Comparison of ENCODE assay signal across 17 mouse cellular contexts in the genomic region with DNA sequence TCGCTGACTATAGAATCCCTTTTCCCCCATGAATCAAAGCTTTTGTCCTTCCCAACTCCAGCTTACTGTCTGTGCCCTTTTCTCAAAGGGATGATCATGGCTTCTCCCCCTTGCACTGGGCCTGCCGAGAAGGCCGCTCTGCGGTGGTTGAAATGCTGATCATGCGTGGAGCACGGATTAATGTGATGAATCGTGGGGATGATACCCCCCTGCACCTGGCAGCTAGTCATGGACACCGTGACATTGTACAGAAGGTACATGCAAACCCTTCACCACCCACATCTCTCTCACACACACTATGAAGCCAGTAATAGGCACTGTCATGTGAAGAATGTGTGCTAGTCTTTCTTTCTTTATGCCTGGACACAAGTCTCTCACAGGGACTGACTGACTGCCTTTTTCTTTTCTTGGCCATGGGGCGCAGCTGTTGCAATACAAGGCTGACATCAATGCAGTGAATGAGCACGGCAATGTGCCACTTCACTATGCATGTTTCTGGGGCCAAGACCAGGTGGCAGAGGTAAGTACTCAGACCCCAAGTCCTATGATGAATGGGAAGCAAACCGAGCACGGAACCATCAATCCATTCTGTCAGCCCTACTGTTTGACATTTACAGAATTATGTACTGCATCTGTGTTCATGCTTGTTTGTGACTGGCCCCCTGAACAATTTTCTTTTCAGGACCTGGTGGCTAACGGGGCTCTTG. TPM values are rescaled to one million over a fixed set of nuclear protein-coding genes. Genes with fewer than 3 reads are reported as not detected.
DNase-seq lines count a peak whose midpoint lies in the region; ATAC-seq and TF ChIP-seq lines count a peak whose summit lies in the region.
"Had no signal": no experiment of that assay in that cellular context is flagged by ENCODE, and none has a peak within 500 bp of the region (broad histone marks: within the 10 kb centered on the region; RNA-seq: fewer than 3 reads in every experiment).

No protein-coding gene starts in this region.

- H3K4me1 ChIP-seq in heart, embryonic 15.5 days (replicated peaks), result peaks cover 35% of the 10 kb centered on the region
- H3K4me1 ChIP-seq in liver, embryonic 12.5 days, result peaks cover 71% of the 10 kb centered on the region

- 86% methylated on average over 13 of the region's 13 CpGs for WGBS in heart, embryonic 15.5 days
- 83% methylated on average over 13 of the region's 13 CpGs for WGBS in liver, embryonic 12.5 days (ENCODE audit: insufficient replicate concordance)

- ATAC-seq in heart, embryonic 15.5 days (replicated peaks; ENCODE audit: insufficient number of reproducible peaks, insufficient read depth, low FRiP score, low read depth), result no peak
- ATAC-seq in liver, embryonic 12.5 days, result no peak
- ATAC-seq: forebrain, embryonic 16.5 days had no signal

- H3K9ac ChIP-seq in heart, embryonic 15.5 days, result no peak overlapping the region
- H3K9ac ChIP-seq in liver, embryonic 12.5 days, result 0 out of 2 replicates have a peak overlapping the region, but pooled peaks have one; percentile 4
- H3K9ac ChIP-seq: embryonic facial prominence, embryonic 12.5 days; lung, embryonic 14.5 days; neural tube, embryonic 12.5 days had no signal

- peak overlapping the region; percentile 99 for H3K27ac ChIP-seq in gastrocnemius, adult 2 months
- H3K27ac ChIP-seq in heart, embryonic 15.5 days, result peak overlapping the region; percentile 98
- peak overlapping the region; percentile 38 for H3K27ac ChIP-seq in liver, embryonic 12.5 days
- H3K27ac ChIP-seq: midbrain, embryonic 10.5 days; neural tube, embryonic 12.5 days had no signal

- H3K27me3 ChIP-seq in heart, embryonic 15.5 days, result no peaks in the 10 kb centered on the region
- no peaks in the 10 kb centered on the region for H3K27me3 ChIP-seq in liver, embryonic 12.5 days (replicated peaks)
- H3K27me3 ChIP-seq in myocyte (ENCODE audit: control insufficient read depth, insufficient read depth, insufficient read length), result no peaks in the 10 kb centered on the region
- H3K27me3 ChIP-seq: embryonic facial prominence, embryonic 12.5 days; neural tube, embryonic 12.5 days had no signal

- H3K9me3 ChIP-seq in heart, embryonic 15.5 days (replicated peaks), result no peaks in the 10 kb centered on the region
- no peaks in the 10 kb centered on the region for H3K9me3 ChIP-seq in liver, embryonic 12.5 days (replicated peaks)
- H3K9me3 ChIP-seq: embryonic facial prominence, embryonic 12.5 days; midbrain, embryonic 10.5 days; neural tube, embryonic 12.5 days had no signal

- TF ChIP-seq POLR2A in myocyte (IDR thresholded peaks at IDR 0.05; ENCODE audit: insufficient read length, low read depth), result no peak

- no peak for DNase-seq in gastrocnemius, adult 2 months
- no peak for DNase-seq in gastrocnemius, postnatal 14 days
- no peak for DNase-seq in heart, adult 8-10 months (ENCODE audit: low spot score)
- DNase-seq in liver, result no peak
- no peak for DNase-seq in c-Kit-positive CD71-positive TER-119-positive erythroid progenitor cells, embryonic 14.5 days (ENCODE audit: low spot score)
- DNase-seq: cerebellum, adult 8-10 months; kidney, adult 8-10 months; lung, embryonic 14.5 days; thymus, postnatal 25 days had no signal

- TF ChIP-seq CTCF in gastrocnemius, adult 2 months (IDR thresholded peaks at IDR 0.05), result no peak

- H3K4me3 ChIP-seq in gastrocnemius, adult 2 months, result no peak overlapping the region
- H3K4me3 ChIP-seq in heart, embryonic 15.5 days, result no peak overlapping the region
- H3K4me3 ChIP-seq in liver, embryonic 12.5 days, result no peak overlapping the region
- no peak overlapping the region for H3K4me3 ChIP-seq in myocyte
- H3K4me3 ChIP-seq: embryonic facial prominence, embryonic 12.5 days; midbrain, embryonic 10.5 days; neural tube, embryonic 12.5 days had no signal

- H3K36me3 ChIP-seq in heart, embryonic 15.5 days, result peaks cover 29% of the 10 kb centered on the region
- peaks cover 41% of the 10 kb centered on the region for H3K36me3 ChIP-seq in liver, embryonic 12.5 days
- H3K36me3 ChIP-seq in myocyte (ENCODE audit: control insufficient read depth, insufficient read depth), result peaks cover 18% of the 10 kb centered on the region

- H3K79me2 ChIP-seq in myocyte (ENCODE audit: control insufficient read depth, insufficient read depth), result peaks cover 57% of the 10 kb centered on the region

- intact Hi-C loops in gastrocnemius, adult 2 months (cut with DNase I), result no loop called here
- intact Hi-C loops in gastrocnemius, postnatal 14 days (cut with DNase I; ENCODE audit: low total_unique reads), result loop anchor here (10.0 kb wide), 1 partner anchor 105 kb away; the partner anchor contains the start of gene Trim3

- no peak overlapping the region for H3ac ChIP-seq in myocyte (ENCODE audit: control insufficient read depth, insufficient read length)

- H3K4me2 ChIP-seq in heart, embryonic 15.5 days, result no peak overlapping the region
- H3K4me2 ChIP-seq in liver, embryonic 12.5 days, result no peak overlapping the region; the same call in 1 of the 2 replicates
- no peak overlapping the region for H3K4me2 ChIP-seq in myocyte (ENCODE audit: low read depth)
- H3K4me2 ChIP-seq: embryonic facial prominence, embryonic 12.5 days; neural tube, embryonic 12.5 days had no signal

TF ChIP-seq in myocyte, 11 proteins besides CTCF, POLR2A, EP300 and RAD21:
- no peak for TF ChIP-seq TCF3 (IDR thresholded peaks at IDR 0.05; ENCODE audit: insufficient read length, low read depth)
- TF ChIP-seq POLR2AphosphoS2 (IDR thresholded peaks at IDR 0.05; ENCODE audit: insufficient read length, low read depth), result peak; percentile 55

RNA-seq across cellular contexts. Expression of gene Rrp8, which starts 3.1 kb away (rescaled TPM):
- total RNA-seq in gastrocnemius, adult 2 months (2021), result 10 to 100 TPM; 12.2 to 12.3 TPM
- total RNA-seq in gastrocnemius, postnatal 14 days (2021), result 10 to 100 TPM in 1 of 2 experiments, 1 to 10 TPM in 1; 7.5 to 10.7 TPM
- polyA plus RNA-seq in heart, embryonic 15.5 days (2015; fragmentation: Nextera tagmentation; extraction: Ambion mirVana), result 18.7 and 23.2 TPM in 2 replicates
- total RNA-seq in heart, adult 8-10 months (2022), result 10 to 100 TPM in 3 of 4 experiments, 1 to 10 TPM in 1; 8.8 to 10.4 (median 10.2) TPM
- 28.8 and 29.1 TPM in 2 replicates for polyA plus RNA-seq in liver, embryonic 12.5 days (2016; fragmentation: Nextera tagmentation; extraction: Ambion mirVana)
- polyA plus RNA-seq in myocyte (2012; fragmentation: generic; extraction: Trizol), result 15.5 TPM

RNA-seq across cellular contexts. Expression of gene Ilk, which starts 3.9 kb away (rescaled TPM):
- 10 to 100 TPM; 41.8 to 49.1 TPM for total RNA-seq in gastrocnemius, adult 2 months (2021)
- total RNA-seq in gastrocnemius, postnatal 14 days (2021), result 10 to 100 TPM; 78.2 to 86.1 TPM
- polyA plus RNA-seq in heart, embryonic 15.5 days (2015; fragmentation: Nextera tagmentation; extraction: Ambion mirVana), result 354 and 399 TPM in 2 replicates
- 10 to 100 TPM; 74.6 to 86.7 (median 79.5) TPM for total RNA-seq in heart, adult 8-10 months (2022)
- 149 and 159 TPM in 2 replicates for polyA plus RNA-seq in liver, embryonic 12.5 days (2016; fragmentation: Nextera tagmentation; extraction: Ambion mirVana)
- polyA plus RNA-seq in myocyte (2012; fragmentation: generic; extraction: Trizol), result 250 TPM

RNA-seq across cellular contexts. Expression of gene Taf10, which starts 3.9 kb away (rescaled TPM):
- 100 to 1,000 TPM in 1 of 2 experiments, 10 to 100 TPM in 1; 78.6 to 100 TPM for total RNA-seq in gastrocnemius, adult 2 months (2021)
- 10 to 100 TPM; 75.4 to 76.3 TPM for total RNA-seq in gastrocnemius, postnatal 14 days (2021)
- 90.0 and 105 TPM in 2 replicates for polyA plus RNA-seq in heart, embryonic 15.5 days (2015; fragmentation: Nextera tagmentation; extraction: Ambion mirVana)
- total RNA-seq in heart, adult 8-10 months (2022), result 100 to 1,000 TPM; 102 to 119 (median 112) TPM
- polyA plus RNA-seq in liver, embryonic 12.5 days (2016; fragmentation: Nextera tagmentation; extraction: Ambion mirVana), result 232 and 233 TPM in 2 replicates
- 249 TPM for polyA plus RNA-seq in myocyte (2012; fragmentation: generic; extraction: Trizol)

RNA-seq across cellular contexts. Expression of gene Tpp1, which starts 11.8 kb away (rescaled TPM):
- total RNA-seq in gastrocnemius, adult 2 months (2021), result 10 to 100 TPM; 42.3 to 45.8 TPM
- 10 to 100 TPM; 30.7 to 35.0 TPM for total RNA-seq in gastrocnemius, postnatal 14 days (2021)
- 72.8 and 77.1 TPM in 2 replicates for polyA plus RNA-seq in heart, embryonic 15.5 days (2015; fragmentation: Nextera tagmentation; extraction: Ambion mirVana)
- total RNA-seq in heart, adult 8-10 months (2022), result 10 to 100 TPM; 39.0 to 57.8 (median 45.5) TPM
- 62.3 and 64.7 TPM in 2 replicates for polyA plus RNA-seq in liver, embryonic 12.5 days (2016; fragmentation: Nextera tagmentation; extraction: Ambion mirVana)
- polyA plus RNA-seq in myocyte (2012; fragmentation: generic; extraction: Trizol), result 40.4 TPM

RNA-seq across cellular contexts. Expression of gene Dchs1, which starts 47.2 kb away (rescaled TPM):
- total RNA-seq in gastrocnemius, adult 2 months (2021), result 1 to 10 TPM; 2.1 to 5.0 TPM
- total RNA-seq in gastrocnemius, postnatal 14 days (2021), result 10 to 100 TPM in 1 of 2 experiments, 1 to 10 TPM in 1; 9.2 to 14.2 TPM
- polyA plus RNA-seq in heart, embryonic 15.5 days (2015; fragmentation: Nextera tagmentation; extraction: Ambion mirVana), result 3.4 and 5.9 TPM in 2 replicates
- 1 to 10 TPM; 4.3 to 8.7 (median 7.3) TPM for total RNA-seq in heart, adult 8-10 months (2022)
- 1.9 and 2.0 TPM in 2 replicates for polyA plus RNA-seq in liver, embryonic 12.5 days (2016; fragmentation: Nextera tagmentation; extraction: Ambion mirVana)
- polyA plus RNA-seq in myocyte (2012; fragmentation: generic; extraction: Trizol), result 0.49 TPM
- total RNA-seq: monocyte, adult 5-6 weeks had no signal

Comparison
In these comparisons a context has a peak if more than half of its experiments do, and no peak if none do; other contexts are left out.
1. H3K27ac ChIP-seq: peak in every context shown above with its lines; median percentile 99 in gastrocnemius, adult 2 months; 98 in heart, embryonic 15.5 days; 38 in liver, embryonic 12.5 days.